Mouse (Mus musculus): ENCODE measurements at regions not wholly inside any gene's neighbourhood (a gene's known extent, or its start where the extent isn't known, plus 50 kb on each side); places are given as distances from the start of the nearest gene placed in this dataset.

- Histone ChIP-seq H3K27ac (ENCODE audit: insufficient read depth, low read depth, low read length) (no peak overlapping the region), H3K4me3 (ENCODE audit: insufficient read depth, low read depth, low read length) (no peak overlapping the region), H3K4me1 (ENCODE audit: control insufficient read depth, insufficient read depth, low read length) (peaks cover 6% of the 10 kb centered on the region)
- WGBS, result 81% methylated on average over 6 of the region's 6 CpGs
- TF ChIP-seq CTCF (IDR thresholded peaks at IDR 0.05; ENCODE audit: insufficient read depth, low read depth, low read length) (no peak), POLR2A (IDR thresholded peaks at IDR 0.05; ENCODE audit: insufficient read depth, low read depth, low read length) (no peak)
Observed at GRCm38 (mm10) chr2:179386871-179387270, 55.4 kb upstream of the Cdh4 start.

GRCm38 (mm10) chr2:179390486-179390885 lies 51.7 kb upstream of the Cdh4 start:
- WGBS, result 76% methylated on average over 4 of the region's 4 CpGs
- Histone ChIP-seq H3K4me1 (ENCODE audit: control insufficient read depth, insufficient read depth, low read length) (peaks cover 11% of the 10 kb centered on the region), H3K4me3 (ENCODE audit: insufficient read depth, low read depth, low read length) (no peak overlapping the region), H3K27ac (ENCODE audit: insufficient read depth, low read depth, low read length) (no peak overlapping the region)
- TF ChIP-seq POLR2A (IDR thresholded peaks at IDR 0.05; ENCODE audit: insufficient read depth, low read depth, low read length), result no peak
- no peak for TF ChIP-seq CTCF (IDR thresholded peaks at IDR 0.05; ENCODE audit: insufficient read depth, low read depth, low read length)

- Histone ChIP-seq H3K4me1 (ENCODE audit: control insufficient read depth, insufficient read depth, low read length) (peaks cover 11% of the 10 kb centered on the region), H3K27ac (ENCODE audit: insufficient read depth, low read depth, low read length) (no peak overlapping the region), H3K4me3 (ENCODE audit: insufficient read depth, low read depth, low read length) (no peak overlapping the region)
- TF ChIP-seq POLR2A (IDR thresholded peaks at IDR 0.05; ENCODE audit: insufficient read depth, low read depth, low read length), result no peak
- no peak for TF ChIP-seq CTCF (IDR thresholded peaks at IDR 0.05; ENCODE audit: insufficient read depth, low read depth, low read length)
- WGBS, result 50% methylated on average over 11 of the region's 11 CpGs
Observed at GRCm38 (mm10) chr2:179390924-179391461, 51.2 kb upstream of the Cdh4 start.
